Mouse (Mus musculus) lung, adult 2 months (tissue): ENCODE results near the gene Susd1.

ENCODE experiments used
- CTCF ChIP-seq: fragments of 200-500 bp; IDR thresholded peaks from 2 replicates; pipeline ENCODE4 v1.5.1; 2011; ENCODE audit warnings: mild to moderate bottlenecking, low read length, control low read depth; ENCODE audit not compliant: insufficient read depth
- POLR2A ChIP-seq: fragments of 200-500 bp; IDR thresholded peaks from 2 replicates; pipeline ENCODE4 v1.6.1; 2011; ENCODE audit warnings: low read depth, mild to moderate bottlenecking, control low read depth, low read length, borderline replicate concordance; ENCODE audit errors: extremely low read depth

DNA sequence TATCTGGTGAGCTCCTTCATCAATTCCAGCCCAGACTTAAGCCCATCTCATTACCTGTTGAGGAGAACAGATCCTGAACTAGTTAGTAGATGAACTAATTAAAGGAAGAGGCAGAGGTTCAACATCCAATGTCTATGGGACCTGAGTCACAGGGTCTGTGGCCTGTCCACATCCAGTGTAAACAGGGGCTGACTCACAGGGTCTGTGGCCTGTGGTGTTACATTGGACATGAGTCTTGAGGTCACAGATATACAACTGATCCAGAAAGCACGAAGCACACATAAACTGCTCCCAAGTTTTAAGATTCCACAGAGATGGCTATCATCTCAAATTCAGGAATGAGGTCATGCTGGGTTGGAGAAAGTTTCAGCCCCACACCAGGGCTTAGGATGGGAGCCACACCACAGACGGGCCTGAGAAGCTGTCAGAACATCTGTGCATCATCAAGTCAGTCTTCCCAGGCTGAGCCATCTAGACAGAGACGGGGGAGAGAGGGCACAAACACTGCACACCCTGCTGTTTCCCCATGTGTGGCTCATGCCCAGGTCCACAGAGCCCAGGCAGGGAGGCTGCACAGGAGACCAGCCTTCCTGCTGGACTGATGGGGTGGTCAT is 123.4 kb downstream of the Susd1 start:
- TF ChIP-seq CTCF = no peak
- TF ChIP-seq POLR2A = no peak
